Mouse (Mus musculus): Measurements from ENCODE around the gene Sycp3.
A peak's percentile ranks its signal among the peaks of the same experiment; 100 is the strongest.
"Not testable (repeated sequence)": the region's sequence is repeated elsewhere in the genome, so short reads cannot be mapped to it uniquely, and the experiment has no call there.

Sycp3 gene

DNA sequence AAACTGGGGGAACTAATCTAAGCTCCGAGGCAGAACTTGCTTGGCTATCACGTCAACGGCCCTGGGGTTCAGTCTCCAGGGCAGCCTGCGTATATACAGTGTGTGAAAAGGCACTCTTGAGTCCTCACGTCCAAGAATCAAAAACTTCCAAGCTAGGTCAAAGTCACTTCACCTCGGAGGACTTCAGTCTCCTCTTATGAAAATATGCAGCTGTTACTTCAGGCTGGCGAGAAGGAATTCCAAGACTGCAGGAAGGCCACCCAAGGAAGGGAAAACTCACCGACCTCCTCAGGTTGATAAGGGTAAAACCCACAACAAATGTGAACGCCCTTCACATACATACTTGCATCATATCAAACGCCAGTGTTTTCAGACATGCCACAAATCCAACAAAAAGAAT, 42.0 kb downstream of the Sycp3 start:
- DNase-seq (ENCODE audit: low read depth, low spot score), result no peak

DNA sequence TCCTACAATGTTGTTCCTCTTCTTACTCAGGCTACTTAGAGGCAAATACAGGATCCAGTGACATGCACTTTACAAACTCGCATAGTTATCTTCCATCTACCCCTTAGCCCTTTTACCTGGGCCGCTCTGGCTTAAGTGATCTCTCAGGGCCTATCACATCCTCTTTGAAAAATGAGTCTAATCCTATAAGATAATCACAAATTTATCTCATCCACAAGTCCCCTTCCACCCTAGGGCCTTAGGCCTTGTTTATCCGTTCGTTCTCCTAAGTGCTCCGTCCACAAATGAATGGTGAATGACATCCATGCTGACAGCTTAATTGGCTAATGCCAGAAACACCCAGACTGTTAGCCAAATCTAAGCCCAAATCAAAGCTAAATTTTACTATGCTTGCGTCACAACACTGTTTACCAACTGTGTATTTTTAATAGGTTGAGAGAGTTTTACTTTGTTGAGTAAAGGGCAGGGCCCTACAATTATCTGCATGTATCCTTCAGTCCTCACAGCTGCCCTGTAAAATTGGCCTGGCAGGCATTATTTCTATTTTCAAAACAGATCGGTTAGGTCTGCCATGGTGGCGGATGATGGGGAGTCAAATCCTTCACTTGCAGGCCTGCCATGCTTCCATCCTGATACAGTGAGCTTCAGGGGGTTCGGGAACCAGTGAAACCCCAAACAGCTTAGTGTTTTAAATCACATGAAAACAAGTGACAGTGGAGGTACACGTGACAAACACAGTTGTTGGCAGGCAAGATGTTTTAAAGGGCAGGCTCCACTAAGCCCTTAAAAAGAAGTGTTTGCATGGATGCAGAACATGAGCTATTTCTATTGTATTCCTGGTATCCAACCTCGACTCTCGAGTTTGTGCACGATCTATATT, 42.8 kb downstream of the Sycp3 start:
- no peak for DNase-seq (ENCODE audit: low read depth, low spot score)

DNA sequence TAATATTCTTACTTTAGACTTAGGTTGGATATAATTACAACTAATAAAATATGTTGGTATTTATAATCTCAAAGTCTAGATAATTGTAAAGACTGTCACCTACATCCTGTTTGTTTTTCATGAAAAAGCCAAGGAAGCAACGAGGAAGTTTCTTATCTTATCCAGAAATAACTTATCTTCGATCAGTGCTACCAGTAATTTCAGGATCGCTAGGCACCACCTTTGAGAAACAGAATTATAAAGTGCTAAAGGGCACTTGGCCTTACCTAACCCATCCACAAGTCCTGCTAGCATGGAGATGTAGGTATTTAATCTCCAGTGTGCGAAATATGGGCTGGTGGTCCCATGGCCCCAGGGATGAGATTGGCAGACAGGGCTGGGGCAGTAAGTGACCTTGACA, 43.5 kb downstream of the Sycp3 start:
- no peak for DNase-seq (ENCODE audit: low read depth, low spot score)

DNA sequence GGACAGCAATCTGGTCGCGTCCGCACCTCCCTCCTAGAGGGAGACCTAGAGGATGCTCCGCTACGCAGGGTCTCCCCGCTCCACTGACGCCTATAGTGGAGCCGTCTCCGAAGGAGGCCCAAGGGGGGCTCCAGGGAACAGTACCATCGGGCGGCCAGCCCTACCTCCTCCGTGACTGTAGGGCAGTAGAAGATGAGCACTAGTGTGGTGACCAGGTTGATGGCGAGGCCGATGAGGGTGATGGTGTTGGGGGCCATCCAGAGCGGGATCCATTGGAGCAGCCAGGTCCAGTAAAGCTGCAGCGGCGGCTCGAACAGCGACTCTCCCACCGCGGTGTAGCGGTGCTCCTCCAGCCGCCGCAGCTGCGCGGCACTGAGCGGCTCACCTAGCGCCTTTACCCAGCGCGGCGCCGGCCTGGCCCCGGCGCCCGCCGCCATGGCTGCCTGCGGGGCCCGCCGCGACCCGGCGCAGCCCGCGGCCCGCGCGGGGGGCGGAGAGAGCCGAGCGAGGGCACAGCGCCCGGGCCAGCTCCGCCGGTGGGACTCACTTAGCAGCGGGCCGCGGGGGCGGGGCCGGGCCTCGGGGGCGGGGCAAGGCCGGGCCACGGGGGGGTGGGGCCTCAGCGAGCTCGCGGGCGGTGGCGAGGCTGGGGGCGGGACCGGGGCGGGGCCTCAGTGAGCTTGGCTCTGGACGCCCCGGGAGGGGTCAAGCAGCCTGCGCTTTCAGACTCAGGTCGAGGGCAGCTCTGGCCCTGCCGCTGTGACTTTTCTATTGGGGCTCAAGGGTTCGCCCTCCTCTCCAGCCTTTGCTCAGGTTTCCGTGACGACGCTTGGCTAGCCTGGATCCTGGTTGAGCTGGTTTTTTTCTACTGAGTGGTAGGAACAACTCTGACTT, 44.3 kb downstream of the Sycp3 start, which contains the start of gene Chpt1:
Gene Chpt1 (minus strand): TSS at position 653 of the 894 bp plus-strand sequence.
- DNase-seq (ENCODE audit: low read depth, low spot score), result peak; percentile 78

DNA sequence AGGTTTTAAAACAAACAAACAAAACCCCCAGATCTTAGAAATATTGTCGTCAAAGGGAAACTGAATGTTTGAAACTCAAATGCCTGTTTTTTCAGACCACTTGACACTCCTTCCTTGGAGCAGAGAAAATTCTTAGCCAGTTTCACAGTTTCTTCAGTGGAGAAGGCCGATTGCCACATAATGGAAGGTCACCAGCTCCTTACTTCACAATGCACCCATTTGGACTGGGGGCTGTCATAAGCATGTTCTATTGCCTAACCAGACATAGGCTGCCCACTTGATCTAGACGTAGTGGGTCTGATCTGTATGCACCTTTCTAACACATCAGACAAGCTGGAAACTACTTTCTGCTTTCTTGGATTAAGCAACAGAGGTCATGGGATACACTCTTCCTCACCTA, 45.1 kb downstream of the Sycp3 start:
- no peak for DNase-seq (ENCODE audit: low read depth, low spot score)

DNA sequence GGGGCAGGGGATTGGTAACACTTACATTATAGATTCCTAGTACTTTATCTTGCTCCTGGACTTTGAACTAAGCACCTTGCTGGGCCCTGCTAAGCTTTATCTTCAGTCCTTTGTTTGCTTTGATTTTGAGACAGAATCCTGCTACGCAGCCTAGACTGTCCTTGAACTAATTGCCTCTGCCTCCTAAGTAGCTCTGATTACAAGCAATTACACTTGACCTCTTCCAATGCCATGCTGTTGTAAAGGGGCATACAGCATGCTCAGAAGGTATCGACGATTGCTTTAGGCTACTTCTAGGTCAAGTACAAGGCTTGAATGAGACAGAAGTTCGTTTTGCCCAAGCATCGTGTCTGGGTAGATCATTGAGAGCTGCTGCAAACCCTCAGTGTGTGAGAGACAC, 45.9 kb downstream of the Sycp3 start:
- no peak for DNase-seq (ENCODE audit: low read depth, low spot score)

DNA sequence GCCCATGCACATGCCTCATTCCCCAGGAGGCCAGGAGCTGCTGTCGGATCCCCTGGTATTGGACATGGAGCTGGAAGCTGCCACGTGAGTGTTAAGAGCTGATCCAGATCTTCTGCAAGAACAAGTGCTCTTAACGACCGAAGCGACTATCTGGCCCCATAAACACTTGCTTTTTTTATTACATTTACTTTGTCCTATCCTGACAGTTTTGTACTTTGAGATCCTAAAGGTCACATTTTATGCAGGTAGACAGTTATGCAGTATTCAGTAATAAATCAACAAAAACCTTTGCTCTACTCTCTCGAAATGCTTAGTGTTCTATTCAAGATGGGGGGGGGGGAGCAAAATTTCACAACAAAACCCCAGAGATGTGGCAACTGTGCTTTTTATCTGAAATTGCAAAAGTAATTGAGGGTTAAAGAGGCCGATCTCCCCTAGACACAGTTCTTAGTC, 48.3 kb downstream of the Sycp3 start:
- no peak for DNase-seq (ENCODE audit: low read depth, low spot score)

DNA sequence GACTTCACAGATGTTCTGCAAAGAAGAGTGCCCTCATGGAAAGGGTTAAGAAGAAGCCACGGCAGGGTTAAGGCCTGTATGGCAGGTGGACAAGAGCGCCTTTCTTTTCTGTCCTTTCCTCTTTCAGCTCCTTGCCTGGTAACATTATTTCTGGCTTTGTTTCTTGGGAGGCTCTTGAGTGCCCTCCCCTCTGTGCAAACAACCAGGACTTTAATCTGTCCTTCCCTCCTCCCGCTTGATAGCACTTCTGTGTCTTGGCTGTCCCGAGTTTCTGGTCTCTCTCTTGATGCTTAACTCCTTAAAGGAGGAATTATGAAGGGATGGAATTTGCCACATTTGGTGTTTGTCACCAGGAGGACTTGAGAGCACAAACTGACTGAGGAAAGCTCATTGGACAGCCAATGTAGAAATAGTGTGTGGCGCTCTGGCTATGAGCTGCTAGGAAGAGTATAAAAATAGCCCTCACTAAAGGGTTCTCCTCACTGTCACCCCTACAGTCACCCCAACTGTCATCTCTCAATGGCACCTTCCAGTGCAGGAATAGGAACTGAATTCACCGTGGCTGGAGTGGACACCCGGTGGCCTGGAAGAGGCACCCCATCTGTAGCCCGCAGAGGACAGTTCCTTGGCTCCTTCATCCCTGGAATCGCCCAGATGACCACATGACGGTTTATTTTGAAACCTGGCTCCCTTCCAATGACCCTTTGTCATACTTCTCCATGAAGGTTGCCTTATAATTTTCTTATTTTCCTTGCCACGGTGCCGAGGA, 51.3 kb downstream of the Sycp3 start:
- DNase-seq (ENCODE audit: low read depth, low spot score), result no peak

DNA sequence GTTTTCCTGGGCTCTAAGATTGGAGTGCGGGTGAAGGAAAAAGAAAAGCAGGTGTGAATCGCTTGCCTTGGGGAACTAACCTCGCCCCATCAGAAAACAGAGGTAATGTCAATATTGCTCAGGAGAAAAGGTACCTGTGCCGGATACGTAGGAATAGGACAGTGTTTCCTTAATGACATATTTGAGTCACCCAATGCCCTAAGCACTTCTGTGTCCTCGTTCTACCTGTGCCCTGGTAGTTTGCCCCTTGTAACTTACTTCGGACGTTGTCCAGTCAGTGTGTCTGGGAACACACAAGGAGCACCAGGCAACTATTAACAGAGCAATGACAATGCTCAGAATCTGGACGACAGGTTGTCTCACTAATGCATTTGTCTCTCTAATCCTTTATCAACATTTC, 52.0 kb downstream of the Sycp3 start:
- no peak for DNase-seq (ENCODE audit: low read depth, low spot score)

DNA sequence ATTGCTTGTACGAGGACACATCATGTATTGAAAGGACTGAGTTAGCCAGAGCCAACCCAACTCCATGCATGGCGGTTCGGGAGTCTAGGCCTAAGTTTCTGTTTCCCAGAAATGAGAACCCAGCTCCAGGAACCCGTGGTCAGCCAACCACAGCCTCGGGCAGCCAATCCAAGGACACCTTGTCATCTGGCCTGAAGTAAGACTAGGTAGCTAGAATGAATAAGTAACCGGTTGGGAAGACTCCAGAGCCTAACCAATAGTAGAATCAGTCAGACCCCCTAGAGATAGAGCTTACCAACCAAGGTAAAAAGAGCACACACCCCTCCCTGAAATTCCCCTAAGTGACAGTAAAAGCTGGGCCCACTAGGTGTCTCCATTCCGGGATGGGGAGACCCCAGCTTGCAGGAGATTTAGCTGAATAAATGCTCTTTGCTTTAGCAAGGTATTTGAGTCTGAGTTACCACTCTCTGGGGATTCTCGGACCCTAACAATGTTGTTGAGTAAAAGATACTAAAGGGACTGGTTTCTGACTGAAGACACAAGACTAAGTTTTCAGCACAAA, 54.3 kb downstream of the Sycp3 start:
- DNase-seq (ENCODE audit: low read depth, low spot score), result no peak

DNA sequence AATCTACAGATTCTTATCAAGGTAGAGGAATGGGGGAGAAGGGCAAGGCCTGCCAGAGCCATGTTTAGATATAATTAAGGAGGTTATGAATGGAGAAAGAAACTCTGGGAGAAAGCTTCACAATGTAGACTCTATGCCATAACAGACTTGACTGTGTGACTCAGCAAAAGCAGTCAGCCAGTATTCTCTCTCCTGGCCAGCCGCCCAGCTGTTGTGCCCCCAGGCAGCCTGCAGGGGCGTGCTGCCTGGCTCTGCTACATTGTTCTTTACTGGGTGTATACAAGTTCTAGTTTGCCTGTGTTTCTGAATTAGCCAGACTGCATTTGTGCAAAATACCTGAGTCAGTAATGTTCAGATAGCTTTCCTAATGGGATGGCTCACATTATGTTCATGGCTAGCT, 55.1 kb downstream of the Sycp3 start:
- DNase-seq (ENCODE audit: low read depth, low spot score), result no peak

DNA sequence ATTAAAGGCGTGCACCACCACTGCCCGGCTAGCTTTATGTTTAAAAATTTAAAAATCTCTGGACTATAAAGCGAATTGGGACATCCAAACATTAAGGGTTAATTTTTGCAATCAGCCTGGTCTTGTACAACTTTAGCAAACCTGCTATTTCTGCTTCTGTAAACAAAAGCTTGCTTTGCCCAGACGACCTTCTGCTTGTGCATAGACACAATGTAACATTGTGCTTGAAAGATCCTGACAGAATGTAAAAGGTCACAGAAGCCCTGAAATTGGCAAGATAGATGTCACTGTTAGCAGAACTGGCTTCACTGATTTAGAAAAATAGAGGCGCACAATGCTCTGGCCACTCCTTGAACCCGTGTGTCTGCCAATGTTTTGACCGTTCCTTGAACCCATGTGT, 55.7 kb downstream of the Sycp3 start:
- DNase-seq (ENCODE audit: low read depth, low spot score), result not testable (repeated sequence)

DNA sequence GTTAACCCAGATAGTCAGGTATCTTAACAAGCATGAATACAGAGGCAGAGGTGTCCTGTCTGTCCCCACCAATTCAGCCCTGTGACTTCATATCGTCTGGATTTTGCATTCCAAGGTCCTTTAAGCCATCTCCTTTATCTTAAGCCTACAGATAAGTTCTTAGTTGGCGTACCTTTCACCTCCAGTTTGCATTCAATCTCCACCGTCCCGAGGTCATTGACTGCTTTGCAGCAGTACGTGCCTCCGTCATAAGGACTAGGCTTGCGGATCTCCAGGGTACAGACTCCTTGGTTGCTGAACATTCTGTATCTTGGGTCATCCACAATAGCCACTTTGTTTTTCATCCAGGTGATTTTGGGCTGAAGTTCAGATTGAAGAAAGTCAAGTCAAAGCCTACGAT, 63.4 kb downstream of the Sycp3 start:
- DNase-seq (ENCODE audit: low read depth, low spot score), result no peak
